Mouse (Mus musculus) heart, adult 11 months (tissue): Measurements from ENCODE around the gene Smyd4.

Source experiments
- DNase-seq: peaks from one replicate; pipeline ENCODE4 v3.0.0; 2022

The Smyd4 gene

DNA sequence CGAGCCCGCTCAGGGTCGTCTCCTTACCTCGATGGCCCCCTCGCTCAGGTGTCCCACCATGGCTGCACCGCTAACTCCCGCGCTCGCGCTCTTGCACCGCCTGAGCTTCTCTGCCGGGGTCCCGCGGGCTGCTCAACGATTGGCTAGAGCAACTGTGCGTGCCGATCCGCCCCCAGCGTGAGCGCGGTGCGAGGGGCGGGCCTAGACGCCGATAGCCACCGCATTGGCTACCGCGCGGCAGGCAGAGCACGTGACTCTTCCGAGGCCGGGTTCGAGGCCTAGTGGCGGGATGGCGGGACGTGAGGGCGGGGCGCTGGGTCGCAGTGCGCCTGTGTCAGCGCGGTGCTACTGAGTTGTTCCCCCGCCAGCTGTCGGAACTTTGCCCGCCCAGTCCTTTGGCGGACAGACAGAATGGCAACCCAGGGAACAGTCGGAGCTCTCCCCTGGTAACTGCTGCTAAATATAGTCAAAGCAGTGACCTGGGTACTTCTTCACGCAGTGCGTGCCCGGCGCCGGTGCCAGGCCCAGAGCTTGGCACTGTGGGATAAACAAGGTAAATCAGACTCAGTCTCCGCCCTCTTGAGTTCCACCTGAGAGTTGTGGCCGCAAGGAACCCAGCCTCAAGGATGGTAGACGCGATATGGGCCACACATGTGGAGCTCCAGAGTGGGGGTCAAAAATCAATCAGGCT lies at the start of gene Smyd4, which contains the start of gene Rpa1:
Smyd4 (plus strand) TSS at position 235 of the 691 bp plus-strand sequence.
Rpa1 (minus strand) TSS at position 126 of the 691 bp plus-strand sequence.
- peak; percentile 100 for DNase-seq

DNA sequence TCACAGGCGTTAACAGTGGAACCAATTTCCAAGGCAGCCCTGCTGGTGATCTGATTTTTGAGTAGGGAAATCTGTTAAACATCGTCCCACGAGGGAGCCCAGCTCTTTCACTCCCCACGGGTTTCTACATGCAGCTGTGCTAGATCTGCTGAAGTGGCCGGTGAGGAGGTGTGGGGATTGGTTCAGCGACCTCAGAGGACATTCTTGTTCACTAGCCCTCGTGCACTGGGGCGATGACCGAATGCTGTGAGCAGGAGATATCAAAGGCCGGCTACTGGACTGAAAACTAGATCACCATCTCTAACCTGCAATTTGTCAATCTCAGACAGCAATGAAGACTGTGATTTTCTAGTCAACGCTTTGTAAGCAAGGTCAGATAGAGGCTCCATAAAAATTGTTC lies 49.7 kb upstream of the Smyd4 start:
- DNase-seq: peak; percentile 93

DNA sequence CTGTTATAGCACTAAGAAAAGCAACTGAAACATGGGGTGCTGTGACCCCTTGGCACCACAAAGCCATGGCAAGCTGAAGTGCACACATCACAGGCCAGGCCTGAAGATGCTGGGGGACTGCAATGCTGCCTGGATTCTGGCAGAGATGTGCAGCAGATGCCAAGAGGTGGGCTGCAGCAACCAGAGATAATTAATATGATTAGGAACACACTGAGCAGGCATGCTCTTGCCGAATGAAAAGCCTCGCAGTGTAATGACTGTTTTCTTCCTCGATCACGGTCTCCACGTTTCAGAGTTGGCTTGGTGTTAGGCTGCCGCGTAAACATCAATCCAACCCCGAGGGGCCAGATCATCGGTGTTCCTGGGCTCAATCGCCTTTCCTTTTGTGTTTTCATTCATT lies 48.4 kb upstream of the Smyd4 start:
- no peak for DNase-seq

- no peak for DNase-seq
Measured at GRCm38 (mm10) chr11:75300954-75301353, 47.3 kb upstream of the Smyd4 start.

DNA sequence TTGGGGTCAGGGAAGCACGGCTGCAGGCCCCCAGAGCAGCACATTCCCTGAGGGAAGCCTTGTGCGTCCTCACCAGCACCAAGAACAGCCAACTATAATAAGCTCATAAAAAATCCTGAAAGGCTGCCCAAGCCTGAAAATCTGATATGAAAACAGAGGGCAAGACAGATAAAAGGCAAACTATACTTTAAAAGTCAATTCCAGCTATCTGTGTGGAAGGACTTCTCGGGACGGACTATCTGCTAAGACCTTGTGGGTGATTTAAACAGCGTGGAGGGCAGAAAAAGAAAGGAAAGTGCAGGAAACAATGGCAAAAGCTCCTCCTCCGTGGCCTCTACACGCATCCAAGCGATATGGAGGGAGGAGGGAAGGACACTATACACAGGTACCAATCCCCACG lies 43.4 kb upstream of the Smyd4 start:
- DNase-seq: no peak

DNA sequence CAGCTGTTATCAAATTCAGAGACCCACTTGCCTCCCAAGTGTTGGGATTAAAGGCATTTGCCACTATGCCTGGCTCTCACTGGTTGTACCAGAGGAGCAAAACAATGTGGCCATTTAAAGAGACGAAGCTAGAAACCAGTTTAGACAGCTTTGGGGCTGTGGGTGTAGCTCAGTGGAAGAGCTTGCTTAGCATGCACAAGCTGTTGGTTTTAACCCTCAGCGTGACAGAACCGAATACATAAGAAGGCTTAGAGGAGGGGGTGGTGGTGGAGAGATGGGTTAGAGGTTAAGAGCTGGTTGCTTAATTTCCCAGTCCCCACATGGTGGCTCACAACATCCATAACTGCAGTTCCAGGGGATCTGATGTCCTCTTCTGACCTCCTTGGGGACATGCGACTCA lies 39.6 kb upstream of the Smyd4 start:
- peak; percentile 87 for DNase-seq

- no peak for DNase-seq
Measured at GRCm38 (mm10) chr11:75310813-75311212, 37.4 kb upstream of the Smyd4 start.

DNA sequence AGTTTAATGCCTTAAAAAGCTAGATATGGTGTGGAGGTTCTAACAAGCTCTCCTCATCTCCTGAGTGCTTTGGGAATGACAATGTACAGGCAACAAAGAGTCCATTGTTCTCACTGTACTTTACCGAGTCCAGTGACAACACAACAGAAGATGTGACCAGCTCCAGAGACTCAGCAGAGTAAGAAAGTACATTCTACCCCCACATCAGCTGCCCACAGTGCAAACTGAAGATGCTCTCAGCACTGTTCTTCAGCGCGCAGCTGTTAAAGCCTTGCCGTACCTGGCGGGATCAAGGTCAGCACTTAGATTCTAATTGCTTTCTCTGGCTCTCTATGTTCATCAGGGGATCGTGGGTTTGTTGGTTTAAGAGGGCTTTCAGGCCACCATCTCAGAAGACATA lies 36.5 kb upstream of the Smyd4 start:
- no peak for DNase-seq

DNA sequence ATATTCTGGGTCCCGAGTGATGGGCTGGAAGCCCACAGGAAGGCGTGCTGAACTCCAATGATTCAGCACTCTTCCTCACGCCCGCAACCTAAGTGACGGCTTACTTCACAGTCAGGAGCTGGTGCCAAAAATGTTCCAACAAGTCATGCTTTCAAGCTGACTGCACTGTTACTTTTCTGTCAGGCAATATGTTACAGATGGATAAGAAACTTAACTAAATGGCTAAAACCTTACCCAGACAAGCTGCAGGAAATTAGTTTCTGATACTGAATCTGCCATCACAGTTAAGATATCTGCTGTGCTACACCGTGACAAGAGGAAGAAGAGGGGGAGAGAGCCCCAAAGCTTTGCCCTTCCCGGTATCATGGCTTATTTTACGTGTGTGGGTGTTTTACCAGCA lies 34.4 kb upstream of the Smyd4 start:
- DNase-seq: no peak

- DNase-seq: no peak
Measured at GRCm38 (mm10) chr11:75318351-75319221, 29.6 kb upstream of the Smyd4 start.

DNA sequence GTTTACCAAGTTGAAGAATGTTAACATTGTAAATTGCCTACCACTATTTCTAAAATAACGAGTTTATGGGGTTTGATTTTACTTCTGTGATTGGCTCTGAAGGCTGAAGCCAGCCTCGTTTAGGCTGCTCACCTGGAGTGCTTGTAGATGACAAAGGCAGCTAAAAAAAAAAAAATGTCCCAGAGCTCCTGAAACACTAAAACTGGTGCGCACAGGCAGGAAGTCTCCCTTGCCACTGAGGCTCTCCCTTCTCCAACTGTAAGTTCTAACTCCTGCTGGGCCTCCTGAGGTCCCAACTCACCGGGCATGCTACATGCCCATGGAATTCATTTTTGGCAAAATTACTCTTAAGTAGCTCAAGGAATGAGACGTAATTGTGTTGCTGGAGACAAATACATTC lies 29.0 kb upstream of the Smyd4 start:
- DNase-seq: no peak

DNA sequence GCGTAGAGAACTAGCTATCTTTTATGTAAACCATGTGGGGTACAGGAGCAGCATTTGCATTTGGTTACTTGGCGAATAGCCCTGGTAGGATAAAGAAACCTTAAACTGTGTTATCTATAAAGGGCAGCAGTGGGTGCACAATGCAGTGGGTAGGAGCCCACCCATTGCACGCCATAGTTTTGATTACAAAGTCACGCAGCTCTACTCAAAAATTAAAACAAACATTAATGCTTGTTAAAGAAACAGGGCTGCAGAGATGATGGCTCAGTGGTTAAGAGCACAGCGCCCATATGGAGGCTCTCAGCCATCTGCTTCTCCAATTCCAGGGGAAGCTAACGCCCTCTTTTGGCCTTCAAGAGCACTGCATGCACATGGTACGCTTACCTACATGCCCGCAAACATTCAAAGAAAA lies 24.9 kb upstream of the Smyd4 start:
- no peak for DNase-seq

DNA sequence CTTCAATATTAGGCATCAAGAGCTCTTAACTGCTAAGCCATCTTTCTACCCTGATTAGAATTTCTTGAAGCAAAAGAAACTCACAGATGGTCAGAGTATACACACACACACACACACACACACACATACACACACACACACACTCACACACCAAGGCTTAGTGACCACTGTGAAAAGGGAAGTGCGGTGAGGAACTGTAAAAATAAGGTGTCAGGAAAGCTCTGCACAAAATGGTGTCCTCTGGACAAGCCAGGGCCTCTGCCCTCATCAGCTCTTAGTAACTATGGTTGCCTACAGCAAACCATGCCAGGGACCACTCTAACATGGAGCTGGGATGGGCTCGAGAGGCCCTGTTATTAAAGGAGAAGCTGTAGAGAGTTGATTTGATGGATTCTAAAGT lies 23.8 kb upstream of the Smyd4 start:
- DNase-seq: peak; percentile 80

DNA sequence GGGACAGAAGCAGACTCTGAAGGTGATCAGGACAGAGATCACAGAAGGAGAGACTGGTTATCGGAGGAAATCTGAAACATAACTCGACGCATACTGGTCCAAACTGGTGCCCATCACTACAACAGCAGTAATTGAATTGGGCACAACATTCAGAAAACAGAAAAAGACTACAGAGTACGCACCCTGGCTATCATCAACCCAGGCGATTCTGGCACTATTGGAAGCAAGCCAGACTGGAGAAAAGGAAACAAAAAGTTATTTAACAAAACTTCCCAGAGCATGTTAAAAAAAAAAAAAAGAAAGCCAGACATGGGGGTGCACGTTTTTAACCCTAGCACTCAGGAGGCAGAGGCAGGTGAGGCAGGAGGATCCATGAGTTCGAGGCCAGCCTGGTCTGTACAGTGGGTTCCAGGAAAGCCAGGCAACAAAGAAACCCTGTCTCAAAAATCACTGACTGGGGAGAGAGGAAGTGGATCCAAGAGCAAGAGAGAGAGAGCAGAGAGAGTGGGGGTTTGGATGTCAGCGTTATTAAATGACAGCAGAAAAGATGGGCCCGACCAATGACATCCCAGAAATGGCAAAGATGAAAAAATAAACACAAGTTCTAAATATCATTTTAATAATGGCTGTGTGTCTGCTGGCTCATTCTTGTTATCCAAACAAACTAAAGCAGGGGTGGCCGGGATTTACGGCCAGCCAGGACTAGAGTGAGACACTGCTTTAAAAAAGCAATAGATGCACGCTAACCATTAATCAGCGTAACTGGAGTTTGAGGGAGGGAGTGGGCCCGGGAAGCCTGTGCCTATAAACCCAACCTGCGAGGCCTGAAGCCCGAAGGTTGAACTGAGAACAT lies 22.9 kb upstream of the Smyd4 start:
- peak; percentile 83 for DNase-seq

DNA sequence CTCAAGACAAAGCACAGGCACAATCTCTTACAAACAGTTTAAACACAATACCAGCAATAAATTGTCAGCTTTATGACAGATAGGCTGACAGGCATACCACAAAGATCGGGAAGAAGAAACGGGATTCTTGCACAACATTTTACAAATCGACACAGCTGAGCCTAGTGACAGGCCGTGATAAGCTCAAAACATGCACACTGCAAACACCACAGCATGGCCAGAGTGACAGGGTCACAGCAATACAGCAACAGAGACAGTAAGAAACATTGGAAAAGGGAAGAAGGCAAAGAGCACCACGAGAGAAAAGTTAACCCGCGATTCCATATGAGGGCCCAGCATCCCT lies 22.3 kb upstream of the Smyd4 start:
- no peak for DNase-seq

GRCm38 (mm10) chr11:75336676-75337075 lies 11.6 kb upstream of the Smyd4 start:
- peak; percentile 89 for DNase-seq

DNA sequence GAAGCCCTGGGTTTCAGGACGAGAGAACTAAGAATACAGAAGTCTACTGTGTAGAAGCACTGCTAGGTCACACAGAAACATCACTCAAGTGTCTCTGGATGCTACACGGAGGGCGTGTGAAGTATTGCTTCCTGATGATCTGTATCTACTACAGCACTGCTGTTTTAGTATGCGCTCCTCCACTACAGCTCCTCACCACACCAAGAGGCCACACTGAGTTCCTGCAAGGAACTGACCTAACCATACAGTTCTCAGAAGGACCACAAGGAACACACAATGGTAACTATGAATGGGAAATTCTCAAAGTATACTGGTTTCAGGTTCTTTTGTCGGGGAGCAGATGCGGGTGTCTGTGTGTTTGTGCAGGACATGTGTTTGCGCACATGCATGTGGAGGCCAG lies 11.0 kb upstream of the Smyd4 start:
- peak; percentile 78 for DNase-seq

DNA sequence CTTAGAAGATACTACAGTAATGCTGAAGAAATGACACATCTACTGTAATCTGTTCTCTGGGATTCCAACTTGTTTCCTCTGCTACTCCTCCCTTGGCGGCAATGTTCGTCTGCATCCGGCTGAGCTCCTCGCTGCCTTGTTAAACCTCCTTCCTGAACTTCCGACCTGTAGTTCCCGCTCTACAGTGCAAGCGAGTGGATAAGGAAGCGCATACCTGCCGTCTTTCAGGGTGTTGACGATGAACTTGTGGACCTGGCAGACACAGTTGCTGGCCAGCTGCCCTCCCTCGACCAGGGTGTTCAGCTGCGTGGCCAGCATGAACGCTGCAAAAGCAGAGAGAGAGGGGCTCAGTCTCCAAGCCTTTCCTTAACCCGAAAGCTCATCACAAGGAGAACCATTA lies 8.2 kb upstream of the Smyd4 start:
- DNase-seq: peak; percentile 90

- DNase-seq: peak; percentile 87
Measured at GRCm38 (mm10) chr11:75340698-75341345, 7.4 kb upstream of the Smyd4 start.

DNA sequence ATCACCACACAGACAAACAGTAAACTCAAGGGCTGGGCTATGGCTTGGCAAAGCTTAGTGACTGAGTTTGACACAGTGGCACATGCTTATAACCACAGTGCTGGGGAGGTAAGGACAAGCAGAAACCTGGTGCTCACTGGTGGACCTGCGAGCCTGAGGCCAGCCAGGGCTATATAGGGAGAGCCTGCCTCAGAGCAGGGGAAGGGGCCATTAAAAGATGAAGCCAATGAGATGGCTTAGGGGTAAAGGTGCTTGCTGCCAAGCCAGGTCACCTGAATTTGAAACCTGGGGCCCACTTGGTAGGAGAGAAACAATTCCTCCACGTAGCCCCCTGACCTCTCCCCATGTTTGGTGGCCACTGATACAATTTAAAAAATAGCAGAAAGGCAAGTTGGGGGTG lies 5.1 kb upstream of the Smyd4 start:
- peak; percentile 64 for DNase-seq

GRCm38 (mm10) chr11:75344163-75344562 lies 4.1 kb upstream of the Smyd4 start:
- DNase-seq: peak; percentile 72

- peak; percentile 55 for DNase-seq
Measured at GRCm38 (mm10) chr11:75344716-75345115, 3.5 kb upstream of the Smyd4 start.
